ENCODE assay signal across 8 mouse cellular contexts in the genomic region with DNA sequence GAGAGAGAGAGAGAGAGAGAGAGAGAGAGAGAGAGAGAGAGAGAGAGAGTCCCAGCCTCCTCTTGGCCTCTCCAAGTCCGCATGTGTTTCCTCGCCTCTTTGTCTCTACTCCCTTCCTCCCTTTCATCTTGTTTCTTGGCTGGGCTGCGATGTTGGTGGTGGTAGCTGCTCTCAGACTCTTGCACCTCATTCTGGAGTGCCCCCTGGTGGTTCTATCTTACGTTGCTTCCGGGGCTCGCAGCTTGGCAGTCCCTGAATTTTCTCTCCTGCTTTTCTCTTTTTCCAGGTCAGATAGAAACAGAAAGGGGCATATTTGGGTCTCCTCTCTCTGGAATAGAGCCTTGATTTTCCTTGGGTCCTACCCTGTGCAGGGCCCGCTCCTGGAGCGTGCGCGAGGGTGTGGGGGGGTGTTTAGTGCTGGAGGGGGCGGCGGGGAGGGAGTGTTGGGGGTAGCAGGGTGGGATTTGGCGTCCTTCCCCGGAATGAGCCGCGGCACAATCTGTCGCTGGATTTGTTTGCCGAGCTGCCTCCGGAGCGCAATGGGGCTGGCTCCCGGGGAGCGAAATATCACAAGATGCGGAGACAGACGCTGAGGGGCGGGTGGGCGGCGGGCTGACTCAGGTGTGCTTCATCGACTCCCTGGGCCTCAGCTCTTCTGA. TPM values are rescaled to one million over a fixed set of nuclear protein-coding genes. Genes with fewer than 3 reads are reported as not detected.
DNase-seq lines count a peak whose midpoint lies in the region; ATAC-seq and TF ChIP-seq lines count a peak whose summit lies in the region.

No protein-coding gene starts in this region.

- H3K4me3 ChIP-seq in forebrain, embryonic 11.5 days (ENCODE audit: low read depth, low read length), result peak overlapping the region; percentile 18; the same call in 1 of the 2 replicates
- peak overlapping the region; percentile 36 for H3K4me3 ChIP-seq in lung, embryonic 15.5 days
- no peak overlapping the region for H3K4me3 ChIP-seq in thymus, adult 2 months (ENCODE audit: control insufficient read depth, insufficient read depth, low read length)

- no peak overlapping the region for H3K9ac ChIP-seq in forebrain, embryonic 11.5 days (ENCODE audit: low read length)
- H3K9ac ChIP-seq in lung, embryonic 15.5 days, result peak overlapping the region; percentile 28

- H3K27me3 ChIP-seq in forebrain, embryonic 11.5 days (ENCODE audit: control insufficient read depth, insufficient read depth, low read length), result peaks cover 58% of the 10 kb centered on the region
- peaks cover 59% of the 10 kb centered on the region for H3K27me3 ChIP-seq in lung, embryonic 15.5 days
- H3K27me3 ChIP-seq in thymus, adult 2 months (ENCODE audit: control insufficient read depth, insufficient read depth, low read length), result peaks cover 26% of the 10 kb centered on the region

- peak; percentile 51; the same call in 1 of the 2 replicates for TF ChIP-seq CTCF in thymus, adult 2 months (IDR thresholded peaks at IDR 0.05; ENCODE audit: borderline replicate concordance, control insufficient read depth, extremely low read depth, insufficient read depth, low read length, poor library complexity)

- no peaks in the 10 kb centered on the region for H3K9me3 ChIP-seq in forebrain, embryonic 11.5 days (ENCODE audit: control insufficient read depth, low read length)
- no peaks in the 10 kb centered on the region for H3K9me3 ChIP-seq in lung, embryonic 15.5 days

- no peak for TF ChIP-seq POLR2A in thymus, adult 2 months (IDR thresholded peaks at IDR 0.05; ENCODE audit: control insufficient read depth, extremely low read depth, insufficient read depth, low read length, poor library complexity)

- no peaks in the 10 kb centered on the region for H3K36me3 ChIP-seq in forebrain, embryonic 11.5 days (ENCODE audit: control insufficient read depth, insufficient read depth, low read length)
- H3K36me3 ChIP-seq in lung, embryonic 15.5 days, result no peaks in the 10 kb centered on the region
- H3K36me3 ChIP-seq in thymus, adult 2 months (ENCODE audit: control insufficient read depth, insufficient read depth, low read length), result no peaks in the 10 kb centered on the region

- peak overlapping the region; percentile 43 for H3K4me2 ChIP-seq in forebrain, embryonic 11.5 days (ENCODE audit: low read depth, low read length, severe bottlenecking)
- peak overlapping the region; percentile 79 for H3K4me2 ChIP-seq in lung, embryonic 15.5 days

- intact Hi-C loops in heart, postnatal 25 days (cut with DNase I), result loop anchor here (5.0 kb wide), 2 partner anchors 69 to 119 kb away; no protein-coding TSS in a partner anchor

- ATAC-seq in forebrain, embryonic 11.5 days (replicated peaks; ENCODE audit: low FRiP score), result 0 out of 2 replicates have a peak, but pooled peaks have one; percentile 18
- no peak for ATAC-seq in lung, embryonic 15.5 days (ENCODE audit: borderline replicate concordance, extremely low read depth, low FRiP score, low TSS enrichment)
- peak; percentile 50; the same call in 1 of the 2 replicates for ATAC-seq in neutrophil, adult 5-6 weeks (ENCODE audit: extremely low read depth, insufficient number of reproducible peaks, low FRiP score, poor library complexity, severe bottlenecking)

- peaks cover 8% of the 10 kb centered on the region; the same call in 1 of the 2 replicates for H3K4me1 ChIP-seq in forebrain, embryonic 11.5 days (replicated peaks; ENCODE audit: control insufficient read depth, insufficient read depth, low read length)
- H3K4me1 ChIP-seq in lung, embryonic 15.5 days, result peaks cover 40% of the 10 kb centered on the region
- H3K4me1 ChIP-seq in thymus, adult 2 months (replicated peaks; ENCODE audit: control insufficient read depth, insufficient read depth, low read length), result peaks cover 14% of the 10 kb centered on the region

- 2% methylated on average over 28 of the region's 28 CpGs for WGBS in forebrain, embryonic 11.5 days
- under 1% methylated on average over 26 of the region's 28 CpGs for WGBS in lung, embryonic 15.5 days
- WGBS in thymus, adult 2 months, result 9% methylated on average over 28 of the region's 28 CpGs

- peak; percentile 84 for DNase-seq in CD4-positive, CD25-positive, alpha-beta regulatory T cell, adult 2 months (ENCODE audit: low read depth, low spot score)
- DNase-seq in adrenal gland, adult 2 months, result peak; percentile 81
- DNase-seq in forebrain, embryonic 11.5 days (ENCODE audit: low spot score), result peak; percentile 88
- DNase-seq in heart, postnatal 25 days (ENCODE audit: low spot score), result peak; percentile 49
- DNase-seq in kidney, postnatal 4 days, result peak; percentile 80 to 85
- peak; percentile 81 for DNase-seq in thymus, adult 2 months

- no peak overlapping the region for H3K27ac ChIP-seq in forebrain, embryonic 11.5 days (ENCODE audit: low read depth, low read length)
- H3K27ac ChIP-seq in lung, embryonic 15.5 days, result no peak overlapping the region
- H3K27ac ChIP-seq in thymus, adult 2 months (ENCODE audit: control insufficient read depth, insufficient read depth, low read length), result no peak overlapping the region

RNA-seq across cellular contexts. Expression of gene Rtn4rl2, which starts 2.3 kb away (rescaled TPM):
- total RNA-seq in adrenal gland, adult 2 months (2021), result 1 to 10 TPM; 1.1 to 1.5 TPM
- 11.5 and 17.5 TPM in 2 replicates for polyA plus RNA-seq in adrenal gland, adult 2 months (2012; rRNA removed)
- polyA plus RNA-seq in forebrain, embryonic 11.5 days (2014; fragmentation: Nextera tagmentation; extraction: Ambion mirVana), result 5.2 and 6.5 TPM in 2 replicates
- 1 to 10 TPM; 1.8 to 4.0 TPM for total RNA-seq in heart, postnatal 25 days (2021)
- 0.70 and 0.79 TPM in 2 replicates for polyA plus RNA-seq in lung, embryonic 15.5 days (2015; fragmentation: Nextera tagmentation; extraction: Ambion mirVana)
- total RNA-seq in neutrophil, adult 5-6 weeks (2017), result not detected in 2 replicates
- polyA plus RNA-seq in thymus, adult 2 months (2012; rRNA removed), result 1.8 and 2.1 TPM in 2 replicates

RNA-seq across cellular contexts. Expression of gene Slc43a3, which starts 47.6 kb away (rescaled TPM):
- total RNA-seq in adrenal gland, adult 2 months (2021), result 10 to 100 TPM; 62.5 to 80.9 TPM
- polyA plus RNA-seq in adrenal gland, adult 2 months (2012; rRNA removed), result 57.5 and 59.7 TPM in 2 replicates
- polyA plus RNA-seq in forebrain, embryonic 11.5 days (2014; fragmentation: Nextera tagmentation; extraction: Ambion mirVana), result 18.0 and 18.2 TPM in 2 replicates
- 10 to 100 TPM; 70.7 to 86.6 TPM for total RNA-seq in heart, postnatal 25 days (2021)
- polyA plus RNA-seq in lung, embryonic 15.5 days (2015; fragmentation: Nextera tagmentation; extraction: Ambion mirVana), result 78.5 and 89.7 TPM in 2 replicates
- total RNA-seq in neutrophil, adult 5-6 weeks (2017), result 2.7 and 2.9 TPM in 2 replicates
- polyA plus RNA-seq in thymus, adult 2 months (2012; rRNA removed), result 64.3 and 65.0 TPM in 2 replicates

RNA-seq across cellular contexts. Expression of gene Slc43a1, which starts 50.1 kb away (rescaled TPM):
- 10 to 100 TPM in 1 of 2 experiments, 1 to 10 TPM in 1; 4.4 to 12.7 TPM for total RNA-seq in adrenal gland, adult 2 months (2021)
- polyA plus RNA-seq in adrenal gland, adult 2 months (2012; rRNA removed), result 10.1 and 14.3 TPM in 2 replicates
- polyA plus RNA-seq in forebrain, embryonic 11.5 days (2014; fragmentation: Nextera tagmentation; extraction: Ambion mirVana), result 22.0 and 27.5 TPM in 2 replicates
- total RNA-seq in heart, postnatal 25 days (2021), result 1 to 10 TPM; 1.5 to 2.2 TPM
- polyA plus RNA-seq in lung, embryonic 15.5 days (2015; fragmentation: Nextera tagmentation; extraction: Ambion mirVana), result 15.1 and 15.9 TPM in 2 replicates
- 3.4 and 4.7 TPM in 2 replicates for total RNA-seq in neutrophil, adult 5-6 weeks (2017)
- 106 and 123 TPM in 2 replicates for polyA plus RNA-seq in thymus, adult 2 months (2012; rRNA removed)
